Mouse (Mus musculus) adipose tissue, adult 10 weeks (tissue): ENCODE results near the gene Cers4. TPM values are rescaled to one million over a fixed set of nuclear protein-coding genes. Genes with fewer than 3 reads are reported as not detected.

Source experiments
- polyA plus RNA-seq: library from polyadenylated mRNA; stranded (reverse); fragments of 350-450 nt; fragmentation: Illumina TruSeq; extraction: RNeasy Lipid Tissue Mini Kit (QIAGEN cat#74804); gene quantifications from one replicate; pipeline ENCODE4 v1.2.3, GENCODE M21; 2014; ENCODE audit warnings: low read depth, low replicate concordance

Cers4 gene
- polyA plus RNA-seq: 33.8 TPM

DNA sequence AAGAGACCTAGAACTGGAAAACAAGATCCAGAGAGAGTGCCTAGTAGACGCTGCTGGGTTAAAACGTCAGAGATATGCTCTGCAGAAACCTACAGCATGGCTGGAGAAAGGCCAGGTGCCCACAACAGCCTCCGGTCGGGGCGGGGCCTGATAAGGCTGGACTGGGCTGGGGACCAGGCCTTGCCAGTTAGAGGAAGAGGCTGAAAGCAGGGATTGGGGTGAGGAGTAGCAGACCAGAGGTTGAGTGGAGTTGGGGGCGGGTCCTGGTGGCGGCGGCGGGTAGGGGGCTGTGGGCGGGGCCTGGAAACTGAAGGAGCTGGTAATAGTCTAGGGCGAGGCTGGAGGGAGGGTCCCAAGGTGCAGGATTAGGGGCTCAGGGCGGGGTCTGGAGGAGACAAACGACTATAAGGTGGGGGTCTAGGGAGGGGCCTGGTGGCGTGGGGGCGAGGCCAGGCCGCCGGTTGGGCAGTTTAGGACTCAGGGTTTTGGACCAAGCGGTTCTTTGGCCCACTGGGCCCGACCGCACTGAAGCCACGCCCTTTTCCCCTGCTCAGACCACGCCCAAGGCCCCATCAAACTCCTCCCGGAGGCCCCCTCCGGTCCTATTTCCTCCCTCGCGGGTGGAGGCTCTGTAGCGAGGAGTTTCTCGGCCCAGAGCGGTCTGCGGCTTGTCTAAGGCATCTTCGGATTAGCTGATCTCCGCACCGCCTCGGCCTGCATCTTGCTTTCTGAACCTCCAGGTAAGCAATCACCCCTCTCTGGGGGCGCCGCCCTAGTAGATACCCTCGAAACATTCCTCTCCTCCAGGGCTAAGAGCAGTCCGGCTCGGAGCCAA is at the start of gene Cers4:
TSS of gene Cers4 (plus strand) at position 176 of the 835 bp plus-strand sequence.

Other genes starting within 250 kb of the Cers4 start
- 12.5 TPM for gene Tgfbr3l, start 244.8 kb upstream of the Cers4 start, polyA plus RNA-seq
- 31.7 TPM for gene Snapc2, start 239.9 kb upstream of the Cers4 start, polyA plus RNA-seq
- 21.8 TPM for gene Ctxn1, start 233.8 kb upstream of the Cers4 start, polyA plus RNA-seq
- gene Timm44, start 217.1 kb upstream of the Cers4 start, polyA plus RNA-seq: 50.4 TPM
- gene Ccl25, start 167.8 kb upstream of the Cers4 start, polyA plus RNA-seq: 11.1 TPM
- gene Elavl1, start 167.6 kb upstream of the Cers4 start, polyA plus RNA-seq: 31.8 TPM
- gene Zfp958, start 120.1 kb downstream of the Cers4 start, polyA plus RNA-seq: 8.3 TPM